ENCODE assay signal across 20 mouse cellular contexts in genomic region chr17:6036458-6036857, GRCm38 (mm10). TPM values are rescaled to one million over a fixed set of nuclear protein-coding genes. Genes with fewer than 3 reads are reported as not detected.
DNase-seq lines count a peak whose midpoint lies in the region; ATAC-seq and TF ChIP-seq lines count a peak whose summit lies in the region.
"Had no signal": no experiment of that assay in that cellular context is flagged by ENCODE, and none has a peak within 500 bp of the region (broad histone marks: within the 10 kb centered on the region; RNA-seq: fewer than 3 reads in every experiment).

No protein-coding gene starts in this region.

- H3K4me3 ChIP-seq in intestine, postnatal 0 days (ENCODE audit: low read depth, low read length), result no peak overlapping the region
- no peak overlapping the region for H3K4me3 ChIP-seq in stomach, embryonic 15.5 days (replicated peaks)
- H3K4me3 ChIP-seq in heart, adult 2 months, result no peak overlapping the region
- H3K4me3 ChIP-seq: embryonic facial prominence, embryonic 15.5 days; heart, embryonic 13.5 days; layer of hippocampus, adult 2 months; lung, embryonic 15.5 days; neural tube, embryonic 13.5 days had no signal

- intact Hi-C loops in heart, adult 2 months (cut with DNase I), result no loop called here

- no peaks in the 10 kb centered on the region for H3K27me3 ChIP-seq in intestine, postnatal 0 days (replicated peaks; ENCODE audit: control insufficient read depth, insufficient read depth, low read length)
- no peaks in the 10 kb centered on the region for H3K27me3 ChIP-seq in stomach, embryonic 15.5 days (replicated peaks)
- no peaks in the 10 kb centered on the region for H3K27me3 ChIP-seq in heart, adult 2 months (ENCODE audit: control insufficient read depth, insufficient read depth, low read length)
- H3K27me3 ChIP-seq: embryonic facial prominence, embryonic 15.5 days; heart, embryonic 13.5 days; lung, embryonic 15.5 days; neural tube, embryonic 13.5 days had no signal

- TF ChIP-seq CTCF in intestine, postnatal 0 days (IDR thresholded peaks at IDR 0.05; ENCODE audit: low read depth), result no peak
- TF ChIP-seq CTCF in heart, adult 2 months (IDR thresholded peaks at IDR 0.05), result no peak

- no peak for TF ChIP-seq EP300 in heart, adult 2 months (IDR thresholded peaks at IDR 0.05; ENCODE audit: insufficient read depth, low read depth, low read length)

- H3K9ac ChIP-seq in intestine, postnatal 0 days (ENCODE audit: low read depth, low read length), result no peak overlapping the region
- no peak overlapping the region for H3K9ac ChIP-seq in stomach, embryonic 15.5 days
- H3K9ac ChIP-seq in heart, adult 2 months (ENCODE audit: low read depth, low read length), result no peak overlapping the region
- H3K9ac ChIP-seq: embryonic facial prominence, embryonic 15.5 days; heart, embryonic 13.5 days; lung, embryonic 15.5 days; neural tube, embryonic 13.5 days had no signal

- no peak for TF ChIP-seq POLR2A in heart, adult 2 months (IDR thresholded peaks at IDR 0.05; ENCODE audit: insufficient read depth, low read depth, low read length)

- peak; percentile 59 to 64 for DNase-seq in kidney, adult 8-10 months
- DNase-seq in kidney, postnatal 14 days, result peak; percentile 57
- DNase-seq in heart, adult 2 months, result no peak
- DNase-seq in embryo, embryonic 10.5 days (ENCODE audit: low spot score), result no peak
- DNase-seq in gastrocnemius, postnatal 10 days, result no peak
- no peak for DNase-seq in adrenal gland, postnatal 10 days
- DNase-seq: adrenal gland, adult 2 months; cerebellum, adult 9-11 months; right cerebral cortex, adult 18-20 months; thymus, postnatal 36 days had no signal

- ATAC-seq in intestine, postnatal 0 days, result peak; percentile 74
- ATAC-seq in stomach, embryonic 15.5 days (ENCODE audit: insufficient read depth, low FRiP score, low read depth), result peak; percentile 60; the same call in 1 of the 2 replicates
- ATAC-seq: hindbrain, embryonic 16.5 days had no signal

- no peaks in the 10 kb centered on the region for H3K9me3 ChIP-seq in intestine, postnatal 0 days (ENCODE audit: control insufficient read depth)
- H3K9me3 ChIP-seq in stomach, embryonic 15.5 days, result no peaks in the 10 kb centered on the region
- H3K9me3 ChIP-seq: embryonic facial prominence, embryonic 15.5 days; heart, embryonic 13.5 days; lung, embryonic 15.5 days; neural tube, embryonic 13.5 days had no signal

- no peak overlapping the region for H3K4me2 ChIP-seq in intestine, postnatal 0 days (replicated peaks; ENCODE audit: low read depth)
- no peak overlapping the region for H3K4me2 ChIP-seq in stomach, embryonic 15.5 days
- H3K4me2 ChIP-seq: embryonic facial prominence, embryonic 15.5 days; heart, embryonic 13.5 days; lung, embryonic 15.5 days; midbrain, embryonic 11.5 days; neural tube, embryonic 13.5 days had no signal

- H3K27ac ChIP-seq in intestine, postnatal 0 days (ENCODE audit: low read depth, low read length), result peak overlapping the region; percentile 68
- H3K27ac ChIP-seq in stomach, embryonic 15.5 days, result peak overlapping the region; percentile 48; the same call in 1 of the 2 replicates
- no peak overlapping the region for H3K27ac ChIP-seq in heart, adult 2 months
- H3K27ac ChIP-seq: embryonic facial prominence, embryonic 15.5 days; heart, embryonic 13.5 days; layer of hippocampus, adult 2 months; lung, embryonic 15.5 days; macrophage; neural tube, embryonic 13.5 days had no signal

- WGBS in intestine, postnatal 0 days, result 49% methylated on average over 8 of the region's 8 CpGs
- WGBS in stomach, embryonic 15.5 days, result 75% methylated on average over 8 of the region's 8 CpGs
- WGBS in heart, adult 2 months, result 90% methylated on average over 8 of the region's 8 CpGs

- H3K79me2 ChIP-seq in heart, adult 2 months (replicated peaks; ENCODE audit: control insufficient read depth, insufficient read depth, low read length), result no peaks in the 10 kb centered on the region

- H3K36me3 ChIP-seq in intestine, postnatal 0 days (ENCODE audit: control insufficient read depth, insufficient read depth), result peaks cover 34% of the 10 kb centered on the region
- H3K36me3 ChIP-seq in stomach, embryonic 15.5 days, result 0 out of 2 replicates have a peak, but pooled peaks cover 7% of the 10 kb centered on the region
- H3K36me3 ChIP-seq in heart, adult 2 months (ENCODE audit: control insufficient read depth, insufficient read depth, low read length), result no peaks in the 10 kb centered on the region
- H3K36me3 ChIP-seq: lung, embryonic 15.5 days had no signal

- H3K4me1 ChIP-seq in intestine, postnatal 0 days (replicated peaks; ENCODE audit: control insufficient read depth, insufficient read depth, low read length), result peaks cover 6% of the 10 kb centered on the region; the same call in 1 of the 2 replicates
- no peaks in the 10 kb centered on the region for H3K4me1 ChIP-seq in stomach, embryonic 15.5 days
- H3K4me1 ChIP-seq in heart, adult 2 months (ENCODE audit: control insufficient read depth, insufficient read depth, low read length), result no peaks in the 10 kb centered on the region
- H3K4me1 ChIP-seq: embryonic facial prominence, embryonic 15.5 days; lung, embryonic 15.5 days; neural tube, embryonic 13.5 days had no signal

RNA-seq across cellular contexts. Expression of gene Serac1, which starts 43.1 kb away (rescaled TPM):
- polyA plus RNA-seq in intestine, postnatal 0 days (2015; fragmentation: Nextera tagmentation; extraction: Ambion mirVana), result 2.5 and 2.7 TPM in 2 replicates
- polyA plus RNA-seq in stomach, embryonic 15.5 days (2015; fragmentation: Nextera tagmentation; extraction: Ambion mirVana), result 4.4 and 4.5 TPM in 2 replicates
- total RNA-seq in heart, adult 2 months (2021), result 1 to 10 TPM; 7.0 to 8.6 TPM
- polyA plus RNA-seq in heart, adult 2 months (2012; rRNA removed), result 5.7 and 11.5 TPM in 2 replicates
- 1 to 10 TPM; 7.9 to 8.2 TPM for total RNA-seq in gastrocnemius, postnatal 10 days (2021)
- 1 to 10 TPM; 5.4 to 8.2 TPM for total RNA-seq in adrenal gland, postnatal 10 days (2021)

RNA-seq across cellular contexts. Expression of gene Gtf2h5, which starts 43.1 kb away (rescaled TPM):
- 145 and 157 TPM in 2 replicates for polyA plus RNA-seq in intestine, postnatal 0 days (2015; fragmentation: Nextera tagmentation; extraction: Ambion mirVana)
- 163 and 172 TPM in 2 replicates for polyA plus RNA-seq in stomach, embryonic 15.5 days (2015; fragmentation: Nextera tagmentation; extraction: Ambion mirVana)
- 10 to 100 TPM; 54.6 to 64.7 TPM for total RNA-seq in heart, adult 2 months (2021)
- 25.5 and 36.3 TPM in 2 replicates for polyA plus RNA-seq in heart, adult 2 months (2012; rRNA removed)
- total RNA-seq in gastrocnemius, postnatal 10 days (2021), result 10 to 100 TPM; 65.4 to 69.1 TPM
- total RNA-seq in adrenal gland, postnatal 10 days (2021), result 10 to 100 TPM; 90.9 to 96.9 TPM

Comparison
In these comparisons a context has a peak if more than half of its experiments do, and no peak if none do; other contexts are left out.
1. DNase-seq: peak in kidney, adult 8-10 months (2 of 2) and kidney, postnatal 14 days (single experiment); none in heart, adult 2 months (0 of 2), embryo, embryonic 10.5 days (single experiment), gastrocnemius, postnatal 10 days (single experiment) and adrenal gland, postnatal 10 days (single experiment).